Mouse (Mus musculus) kidney, postnatal 0 days (tissue): Measurements from ENCODE around the gene Abcc4. TPM values are rescaled to one million over a fixed set of nuclear protein-coding genes. Genes with fewer than 3 reads are reported as not detected.

Source experiments
- ATAC-seq: fragments of 200-750 bp; cut with Nextera tagmentation; replicated peaks from 2 replicates; pipeline ENCODE4 v1.8.0; 2017; ENCODE audit warnings: low read depth, moderate number of reproducible peaks, moderate TSS enrichment, moderate library complexity; ENCODE audit not compliant: low FRiP score
- DNase-seq: peaks from one replicate; pipeline ENCODE4 v3.0.0-alpha.2; 2016; ENCODE audit warnings: low spot score
- H3K27ac ChIP-seq: fragments of 300-500 bp; sonication (generic); 2 replicates; pipeline ENCODE4 v1.5.1; 2014; ENCODE audit warnings: mild to moderate bottlenecking
- H3K27me3 ChIP-seq: fragments of 300-500 bp; sonication (generic); 2 replicates; pipeline ENCODE4 v1.6.1; 2014; ENCODE audit warnings: low read length, mixed read lengths; ENCODE audit not compliant: insufficient read depth
- H3K36me3 ChIP-seq: fragments of 300-500 bp; sonication (generic); 2 replicates; pipeline ENCODE4 v1.6.1; 2014; ENCODE audit warnings: low read length, mixed read lengths; ENCODE audit not compliant: insufficient read depth
- H3K4me1 ChIP-seq: fragments of 300-500 bp; sonication (generic); replicated peaks from 2 replicates; pipeline ENCODE4 v1.6.1; 2014; ENCODE audit warnings: antibody characterized with exemption, low read length, mixed read lengths; ENCODE audit not compliant: insufficient read depth
- H3K4me2 ChIP-seq: fragments of 300-500 bp; sonication (generic); 2 replicates; pipeline ENCODE4 v1.6.1; 2014; ENCODE audit warnings: mild to moderate bottlenecking, low read length, moderate library complexity, mixed read lengths
- H3K4me3 ChIP-seq: fragments of 300-500 bp; sonication (generic); replicated peaks from 2 replicates; pipeline ENCODE4 v1.5.1; 2014; ENCODE audit warnings: low read depth, low read length
- H3K9ac ChIP-seq: fragments of 300-500 bp; sonication (generic); 2 replicates; pipeline ENCODE4 v1.6.1; 2014; ENCODE audit warnings: low read depth, low read length
- H3K9me3 ChIP-seq: fragments of 300-500 bp; sonication (generic); replicated peaks from 2 replicates; pipeline ENCODE4 v1.6.1; 2016; ENCODE audit warnings: low read length, inconsistent platforms, mixed read lengths
- CTCF ChIP-seq: IDR thresholded peaks from 2 replicates; pipeline ENCODE4 v1.5.1; 2016; ENCODE audit warnings: antibody characterized with exemption, low read depth, mild to moderate bottlenecking, moderate library complexity
- WGBS: fragments of 180-500 bp; shearing (Covaris S2); extraction: QIAGEN DNeasy Blood & Tissue Kit; methylation state at CpG from one replicate; pipeline ENCODE4 v1.1.7; 2014; 5-methylcytosine and 5-hydroxymethylcytosine counted together
- polyA plus RNA-seq: library from polyadenylated mRNA; unstranded; fragments of >200 nt; fragmentation: Nextera tagmentation; extraction: Ambion mirVana; gene quantifications from 2 replicates; pipeline ENCODE4 v1.2.1, GENCODE M21; 2015

Abcc4 gene
- polyA plus RNA-seq, 1 experiment from 2014 or later, result 6.9 TPM

DNA sequence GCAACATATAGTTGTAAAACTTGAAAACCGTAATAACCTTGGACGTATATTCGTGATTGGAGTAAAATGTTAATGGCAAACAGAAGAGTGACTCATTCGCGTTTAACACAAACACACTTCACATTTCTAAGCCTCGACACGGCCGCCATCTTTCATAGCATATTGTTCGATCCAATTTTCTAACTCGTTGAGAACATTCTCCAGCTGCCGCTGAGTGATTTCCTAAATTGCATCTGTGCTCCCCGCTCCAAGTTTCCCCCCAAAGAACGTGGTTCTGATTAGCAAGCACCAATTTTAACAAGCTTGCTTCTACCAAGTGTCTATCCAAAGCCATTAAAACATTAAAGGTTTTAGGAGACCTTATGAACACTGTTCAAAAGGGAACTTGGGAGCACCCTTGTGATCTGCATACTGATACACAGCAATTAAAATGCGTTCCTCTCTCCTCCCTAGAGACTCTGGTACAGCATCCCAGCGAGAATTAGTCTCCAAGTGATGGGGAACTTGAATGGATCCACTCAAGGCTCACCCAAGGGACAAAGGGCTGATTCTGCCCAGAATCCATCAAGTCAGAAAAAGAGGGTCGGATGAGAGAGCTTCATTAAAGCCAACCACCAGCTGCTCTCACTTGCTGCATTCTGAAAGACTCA is 97.1 kb downstream of the Abcc4 start:
- 87% methylated on average over 16 of the region's 16 CpGs for WGBS
- DNase-seq (no peak), ATAC-seq (no peak)

DNA sequence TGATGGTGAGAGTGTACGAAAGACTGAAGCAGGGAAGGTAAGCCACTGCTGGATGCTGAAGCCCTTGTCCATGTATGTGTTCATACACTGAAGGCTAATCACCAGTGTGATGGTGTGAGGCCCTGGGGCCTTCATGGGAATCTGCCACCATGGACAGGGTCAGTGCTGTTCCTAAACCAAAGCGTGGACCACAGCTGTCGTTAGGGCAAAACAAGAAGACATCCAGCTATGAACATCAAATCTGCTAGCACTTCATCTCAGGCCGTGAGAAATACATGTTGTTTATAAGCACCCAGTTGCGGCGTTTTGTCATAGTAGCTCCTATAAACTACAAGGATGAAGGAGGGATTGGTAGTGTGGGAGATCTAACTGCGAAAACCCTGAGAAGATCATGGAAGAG is 97.7 kb downstream of the Abcc4 start:
- DNase-seq, result no peak
- Histone ChIP-seq H3K9me3 (no peaks in the 10 kb centered on the region), H3K4me2 (no peak overlapping the region), H3K4me1 (no peaks in the 10 kb centered on the region), H3K36me3 (no peaks in the 10 kb centered on the region), H3K9ac (no peak overlapping the region), H3K27me3 (no peaks in the 10 kb centered on the region), H3K27ac (no peak overlapping the region), H3K4me3 (no peak overlapping the region)
- ATAC-seq, result no peak
- WGBS, result 91% methylated on average over 7 of the region's 7 CpGs
- TF ChIP-seq CTCF, result no peak

More for the DNA sequence above, 97.1 kb downstream of the Abcc4 start:
- H3K36me3 ChIP-seq, result no peaks in the 10 kb centered on the region
- no peak overlapping the region for H3K4me2 ChIP-seq
- no peaks in the 10 kb centered on the region for H3K4me1 ChIP-seq
- no peak overlapping the region for H3K9ac ChIP-seq
- TF ChIP-seq CTCF, result no peak
- H3K4me3 ChIP-seq, result no peak overlapping the region
- H3K9me3 ChIP-seq, result no peaks in the 10 kb centered on the region
- H3K27me3 ChIP-seq, result no peaks in the 10 kb centered on the region
- no peak overlapping the region for H3K27ac ChIP-seq

DNA sequence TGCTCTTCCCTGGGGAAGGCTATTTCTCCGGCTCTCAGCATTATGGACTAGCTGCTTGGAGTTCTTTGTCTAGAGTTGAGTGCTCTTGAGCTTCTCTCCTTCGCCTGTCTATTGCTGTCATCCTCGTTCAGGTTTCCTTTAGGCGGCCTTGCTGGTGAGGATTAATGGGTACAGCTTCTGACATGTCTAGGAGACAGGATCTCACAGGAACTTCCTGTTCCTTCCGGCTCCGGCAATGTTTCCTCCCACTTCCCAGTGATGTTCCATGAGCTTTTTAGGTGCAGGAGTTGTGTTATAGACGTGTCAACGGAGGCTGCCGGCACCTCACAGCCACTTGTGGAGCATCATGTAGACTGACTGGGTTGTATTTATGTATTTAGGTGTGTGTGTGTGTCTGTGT is 99.5 kb downstream of the Abcc4 start:
- Histone ChIP-seq H3K27ac (no peak overlapping the region), H3K36me3 (no peaks in the 10 kb centered on the region), H3K9me3 (no peaks in the 10 kb centered on the region), H3K9ac (no peak overlapping the region), H3K4me3 (no peak overlapping the region), H3K27me3 (no peaks in the 10 kb centered on the region), H3K4me2 (no peak overlapping the region), H3K4me1 (no peaks in the 10 kb centered on the region)
- ATAC-seq (no peak), DNase-seq (no peak)
- no peak for TF ChIP-seq CTCF
- 82% methylated on average over 9 of the region's 9 CpGs for WGBS

DNA sequence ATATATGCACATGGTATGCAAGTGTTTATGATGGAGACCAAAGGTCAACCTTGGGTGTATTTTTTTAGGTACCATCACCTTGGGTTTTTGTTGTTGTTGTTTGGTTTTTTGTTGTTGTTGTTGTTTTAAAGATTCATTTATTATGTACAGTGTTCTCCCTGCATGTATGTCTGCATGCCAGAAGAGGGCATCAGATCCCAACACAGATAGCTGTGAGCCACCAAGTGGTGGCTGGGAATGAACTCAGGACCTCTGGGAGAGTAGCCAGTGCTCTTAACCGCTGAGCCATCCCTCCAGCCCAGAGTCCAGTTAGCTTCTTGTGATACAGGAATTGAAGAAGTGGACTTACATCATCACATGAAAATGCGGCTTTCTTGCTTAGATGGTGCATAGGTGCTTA is 101.1 kb downstream of the Abcc4 start:
- H3K27me3 ChIP-seq, result no peaks in the 10 kb centered on the region
- TF ChIP-seq CTCF, result peak; percentile 37
- no peak overlapping the region for H3K4me3 ChIP-seq
- H3K4me2 ChIP-seq, result no peak overlapping the region
- DNase-seq (no peak), ATAC-seq (no peak)
- no peaks in the 10 kb centered on the region for H3K4me1 ChIP-seq
- H3K9me3 ChIP-seq, result no peaks in the 10 kb centered on the region
- 95% methylated on average over 2 of the region's 2 CpGs for WGBS
- H3K27ac ChIP-seq, result no peak overlapping the region
- no peaks in the 10 kb centered on the region for H3K36me3 ChIP-seq
- H3K9ac ChIP-seq, result no peak overlapping the region

DNA sequence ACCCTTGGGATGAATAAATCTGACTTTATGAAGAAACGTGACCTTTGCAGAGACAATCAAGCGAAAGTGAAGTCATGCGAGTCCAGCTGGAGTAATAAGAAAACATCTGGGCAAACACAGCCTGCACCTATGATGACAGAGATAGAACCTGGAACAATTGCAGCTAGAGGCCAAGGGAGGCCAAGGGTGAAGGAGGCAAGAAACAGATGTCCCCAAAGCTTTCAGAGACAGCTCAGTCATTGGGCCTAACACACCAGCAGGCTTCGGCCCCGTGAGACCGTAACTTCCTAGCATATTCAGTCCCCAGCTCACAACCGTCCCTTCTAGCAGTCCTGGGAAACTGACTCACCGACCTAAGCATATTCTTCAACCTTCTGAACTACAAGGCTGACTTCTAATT is 104.0 kb downstream of the Abcc4 start:
- ATAC-seq (no peak), DNase-seq (no peak)
- Histone ChIP-seq H3K4me3 (no peak overlapping the region), H3K9me3 (no peaks in the 10 kb centered on the region), H3K4me2 (no peak overlapping the region), H3K9ac (no peak overlapping the region), H3K27ac (no peak overlapping the region), H3K27me3 (no peaks in the 10 kb centered on the region), H3K4me1 (no peaks in the 10 kb centered on the region), H3K36me3 (0 out of 2 replicates have a peak, but pooled peaks cover 6% of the 10 kb centered on the region)
- TF ChIP-seq CTCF, result no peak
- 42% methylated on average over 8 of the region's 8 CpGs for WGBS

DNA sequence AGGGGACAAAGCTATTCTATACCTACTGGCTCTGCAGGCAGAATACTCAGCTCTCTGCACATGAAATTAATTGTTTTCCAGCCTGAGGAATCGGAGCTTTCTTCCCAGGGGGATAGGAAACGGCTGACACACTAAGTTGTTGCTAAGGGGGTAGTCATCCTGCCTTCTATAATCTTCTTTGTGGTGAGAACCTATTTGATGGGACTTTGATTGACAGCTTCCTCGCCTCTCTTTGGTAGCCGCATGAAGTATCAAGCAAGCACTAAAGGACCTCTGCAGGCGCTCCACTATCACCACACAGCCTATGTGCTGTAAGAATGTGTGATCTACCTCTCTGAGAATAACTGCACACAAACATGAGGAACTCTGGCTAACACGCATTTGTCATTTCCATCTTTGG is 105.3 kb downstream of the Abcc4 start:
- Histone ChIP-seq H3K4me2 (no peak overlapping the region), H3K9ac (no peak overlapping the region), H3K4me3 (no peak overlapping the region), H3K9me3 (no peaks in the 10 kb centered on the region), H3K4me1 (no peaks in the 10 kb centered on the region), H3K36me3 (0 out of 2 replicates have a peak, but pooled peaks cover 6% of the 10 kb centered on the region), H3K27ac (no peak overlapping the region), H3K27me3 (no peaks in the 10 kb centered on the region)
- no peak for TF ChIP-seq CTCF
- no peak for ATAC-seq
- no peak for DNase-seq
- WGBS, result 75% methylated on average over 6 of the region's 6 CpGs

DNA sequence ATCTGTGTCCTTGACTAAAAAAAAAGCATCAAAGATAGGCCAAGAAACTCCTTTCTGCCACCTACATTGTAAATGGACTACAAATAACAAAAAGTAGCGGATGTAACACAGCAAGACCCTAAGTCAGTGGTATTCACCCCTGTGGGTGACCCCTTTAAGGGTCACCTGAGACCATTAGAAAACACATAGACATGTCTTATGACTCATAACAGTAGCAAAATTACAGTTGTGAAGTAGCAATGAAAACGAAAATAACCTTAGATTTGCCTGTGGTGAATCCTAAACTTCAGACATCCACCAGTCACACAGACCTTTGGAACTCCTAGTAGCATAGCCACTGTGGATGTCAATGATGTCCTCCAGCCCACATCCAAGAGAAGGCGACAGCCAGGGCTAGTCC is 107.3 kb downstream of the Abcc4 start:
- Histone ChIP-seq H3K4me2 (no peak overlapping the region), H3K9ac (no peak overlapping the region), H3K27ac (no peak overlapping the region), H3K27me3 (no peaks in the 10 kb centered on the region), H3K4me3 (no peak overlapping the region), H3K4me1 (no peaks in the 10 kb centered on the region), H3K9me3 (no peaks in the 10 kb centered on the region), H3K36me3 (0 out of 2 replicates have a peak, but pooled peaks cover 6% of the 10 kb centered on the region)
- WGBS, result 90% methylated on average over 3 of the region's 3 CpGs
- DNase-seq (no peak), ATAC-seq (no peak)
- TF ChIP-seq CTCF, result no peak
